Mouse (Mus musculus) urinary bladder, postnatal 14 days (tissue): ENCODE data around the gene Kifap3.

Experiments
- DNase-seq: peaks from one replicate; pipeline ENCODE4 v3.0.0; 2021; ENCODE audit warnings: low spot score

The Kifap3 gene

DNA sequence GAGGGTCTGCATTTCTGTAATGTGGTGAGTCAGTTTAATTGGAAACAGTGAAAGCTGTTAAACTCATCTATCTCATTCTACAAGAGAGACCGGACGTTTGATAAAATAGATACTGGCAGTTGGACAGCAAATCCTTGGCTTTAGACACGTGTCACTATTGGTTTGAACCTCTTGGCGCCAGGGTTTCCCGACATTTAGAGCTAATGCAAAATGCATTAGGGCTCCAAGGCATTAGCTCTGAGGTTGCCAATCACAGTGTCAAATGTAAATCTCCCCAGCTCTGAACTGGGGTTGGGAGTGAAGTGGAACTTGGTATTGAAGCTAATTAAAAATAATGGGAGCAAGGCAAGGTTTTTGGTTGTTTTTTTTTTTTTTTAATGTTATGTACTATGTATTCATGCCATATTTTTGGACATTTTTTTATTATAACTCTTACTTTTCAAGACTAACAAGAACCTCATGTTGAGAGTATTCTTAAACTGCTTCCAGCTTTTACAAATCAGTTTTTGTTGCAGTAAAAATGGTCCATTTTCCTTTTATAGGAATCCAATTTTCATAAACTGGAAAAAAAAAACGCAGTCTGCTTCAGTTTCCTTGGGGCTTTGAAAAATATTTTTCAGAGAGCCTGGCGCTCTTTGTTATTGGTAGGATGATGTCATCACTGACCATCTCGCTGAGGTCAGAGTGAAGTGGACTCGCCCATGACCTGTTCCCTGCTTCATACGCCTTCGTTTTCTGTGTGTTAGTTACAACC lies 114.6 kb downstream of the Kifap3 start:
- no peak for DNase-seq

DNA sequence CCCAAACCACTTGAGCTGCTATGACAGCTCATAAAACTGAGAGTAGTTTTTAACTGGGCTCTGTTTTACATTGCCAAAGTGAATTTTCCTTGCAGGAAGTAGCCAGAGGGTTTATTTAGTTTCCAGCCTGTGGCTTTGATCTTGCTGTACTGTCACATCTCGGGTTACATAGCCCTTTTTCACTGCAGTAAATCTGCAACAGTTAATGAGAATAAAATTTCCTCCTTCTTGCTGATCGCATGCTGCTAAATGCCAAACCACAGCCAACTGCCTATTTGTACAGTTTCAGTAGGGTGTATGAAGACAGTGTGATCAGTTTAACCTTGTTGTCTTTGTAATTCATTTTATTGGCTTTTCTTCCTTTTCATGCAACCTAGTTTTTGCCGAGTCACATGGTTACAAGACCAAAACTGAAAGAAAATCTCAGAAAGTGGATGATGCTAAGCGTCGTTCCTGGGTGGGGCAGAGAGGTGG lies 118.9 kb downstream of the Kifap3 start:
- DNase-seq: no peak

DNA sequence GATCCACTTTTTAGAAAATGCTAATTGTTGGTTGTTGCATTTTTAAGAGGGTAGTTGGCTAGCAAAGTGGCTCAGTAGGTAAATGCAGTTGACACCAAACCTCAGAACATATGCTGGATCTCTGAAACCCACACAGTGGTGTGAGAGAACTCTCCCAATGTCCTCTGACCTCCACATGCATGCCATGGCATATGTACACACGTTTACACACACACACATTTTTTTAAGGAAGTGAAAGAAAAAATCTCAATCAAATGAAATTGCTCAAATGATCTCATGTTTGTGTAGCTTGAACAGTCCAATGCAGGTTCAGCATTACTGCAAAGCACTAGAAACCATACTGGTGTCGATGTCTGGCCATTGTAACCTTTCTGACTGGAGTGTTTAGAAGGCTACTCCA lies 120.2 kb downstream of the Kifap3 start:
- no peak for DNase-seq

DNA sequence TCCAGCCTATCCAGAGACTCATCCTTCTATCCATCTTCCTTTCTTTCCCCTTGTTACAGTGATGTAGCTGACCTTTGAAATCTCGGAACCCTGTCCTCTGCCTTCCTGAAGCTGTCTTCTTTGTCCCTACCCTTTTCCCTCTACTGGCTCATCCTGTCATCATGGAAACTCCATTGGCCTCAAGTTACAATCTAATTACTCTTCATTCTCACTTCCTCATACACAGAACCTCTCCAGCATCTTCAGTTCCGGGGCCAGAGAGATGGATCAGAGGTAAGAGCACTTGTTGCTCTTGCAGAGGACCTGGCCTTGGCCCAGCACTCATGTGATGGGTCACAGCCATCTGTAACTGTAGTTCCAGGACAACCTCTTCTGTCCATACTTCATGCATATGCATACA lies 120.8 kb downstream of the Kifap3 start:
- DNase-seq: no peak

DNA sequence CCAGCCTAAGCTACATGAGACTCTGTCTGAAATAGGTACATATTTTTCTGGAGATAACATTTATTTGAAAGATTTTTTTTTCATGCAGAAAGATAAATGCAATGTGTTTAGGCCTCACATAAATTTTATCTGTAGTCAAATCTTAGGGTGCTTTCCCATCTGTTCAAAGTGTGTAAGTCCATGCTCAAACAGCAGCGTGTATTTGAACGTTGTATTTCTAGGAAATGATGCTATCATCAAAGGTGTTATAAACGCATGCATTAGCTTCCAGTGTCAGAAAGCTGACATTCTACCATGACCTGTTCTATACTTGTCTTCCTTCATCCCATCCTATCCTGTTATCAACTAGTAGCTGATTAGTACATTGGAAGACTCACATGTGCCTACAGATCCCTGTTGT lies 124.0 kb downstream of the Kifap3 start:
- DNase-seq: no peak

DNA sequence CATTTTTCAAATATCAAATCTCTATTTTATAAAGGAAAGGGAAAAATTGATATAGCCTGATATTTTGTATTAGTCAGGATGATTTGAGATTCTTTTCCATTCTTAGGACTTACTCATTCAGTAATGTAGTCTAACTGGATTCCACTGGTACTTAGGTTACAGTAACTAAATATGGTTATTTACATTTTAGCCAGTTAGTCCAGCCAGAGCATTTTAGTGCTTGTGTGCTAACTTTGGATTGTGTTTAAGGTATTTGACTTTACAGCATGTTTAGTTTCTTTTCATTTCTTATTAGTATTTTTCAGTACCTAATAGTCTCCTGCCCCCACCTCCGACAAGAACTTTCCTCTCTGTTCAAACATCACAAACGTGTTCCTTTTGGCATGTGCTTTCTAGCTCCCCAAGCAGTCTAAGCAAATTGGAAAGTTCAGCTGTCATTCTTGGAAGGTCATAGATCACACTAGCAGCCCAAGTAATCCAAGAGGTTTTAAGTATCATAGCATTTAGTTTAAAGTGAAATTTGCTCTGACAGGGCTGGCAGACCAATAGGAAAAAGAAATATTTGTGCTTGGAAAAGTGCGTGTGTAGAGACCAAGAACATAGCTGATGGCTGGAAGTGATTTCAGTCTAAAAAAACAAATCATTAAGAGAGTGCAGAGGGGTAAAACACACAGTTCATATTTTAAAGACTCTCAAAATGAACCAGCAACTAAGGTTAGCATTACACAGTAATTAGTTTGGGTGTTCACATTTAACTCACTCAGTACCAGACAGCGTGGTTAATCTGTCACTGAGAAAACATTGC lies 127.8 kb downstream of the Kifap3 start:
- no peak for DNase-seq

DNA sequence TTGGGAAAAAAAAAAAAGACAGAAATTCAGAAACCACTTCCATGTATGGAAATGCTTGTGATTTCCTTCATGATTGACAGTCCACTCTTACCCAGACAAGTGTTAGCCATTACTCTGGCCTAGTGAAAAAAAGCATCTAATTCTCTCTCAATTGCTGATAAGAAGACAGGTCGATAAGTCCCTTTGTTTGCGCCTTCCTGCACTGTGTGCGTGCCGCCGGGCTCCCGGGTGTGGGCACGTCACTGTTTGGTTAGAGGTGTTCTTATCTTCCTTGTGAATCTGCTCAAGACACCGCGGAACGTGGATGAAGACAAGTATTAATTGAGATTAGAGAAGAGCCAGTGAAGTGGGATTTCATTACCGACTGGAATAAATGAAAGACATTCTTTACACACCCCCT lies 129.0 kb downstream of the Kifap3 start:
- DNase-seq: no peak

DNA sequence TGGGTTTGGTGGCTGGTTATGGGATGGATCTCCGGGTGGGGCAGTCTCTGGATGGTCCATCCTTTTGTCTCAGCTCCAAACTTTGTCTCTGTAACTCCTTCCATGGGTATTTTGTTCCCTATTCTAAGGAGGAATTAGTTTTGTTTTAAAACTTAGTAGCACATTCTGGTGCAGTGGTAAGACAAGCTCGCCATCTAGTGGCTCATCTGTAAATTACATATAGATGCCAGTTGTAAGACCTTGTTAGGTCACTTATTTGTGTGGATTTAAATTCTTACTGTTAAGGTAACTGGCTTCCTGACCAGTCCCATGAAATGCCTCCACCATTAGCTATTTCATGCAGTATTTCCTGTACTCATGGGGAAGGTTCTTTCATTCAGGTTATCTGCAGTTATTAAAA lies 131.0 kb downstream of the Kifap3 start:
- peak; percentile 31 for DNase-seq

DNA sequence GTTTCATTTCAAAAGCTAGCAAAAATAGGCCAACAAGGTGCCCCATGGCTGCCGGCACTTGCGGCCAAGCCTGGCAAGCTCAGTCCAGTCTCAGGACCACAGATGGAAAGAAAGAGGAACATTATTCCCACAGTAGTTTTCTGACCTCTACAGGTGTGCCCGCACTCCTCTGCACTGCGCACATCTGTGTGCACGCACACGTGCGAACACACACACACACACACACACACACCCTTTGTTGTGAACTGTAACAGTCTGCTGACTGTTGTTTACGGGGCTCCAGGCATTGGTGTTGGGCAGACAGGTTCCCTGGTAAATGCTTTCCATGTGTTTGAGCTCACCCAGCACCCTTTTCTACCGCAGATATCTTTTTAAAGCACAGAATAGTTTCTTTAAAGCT lies 131.4 kb downstream of the Kifap3 start:
- DNase-seq: no peak

DNA sequence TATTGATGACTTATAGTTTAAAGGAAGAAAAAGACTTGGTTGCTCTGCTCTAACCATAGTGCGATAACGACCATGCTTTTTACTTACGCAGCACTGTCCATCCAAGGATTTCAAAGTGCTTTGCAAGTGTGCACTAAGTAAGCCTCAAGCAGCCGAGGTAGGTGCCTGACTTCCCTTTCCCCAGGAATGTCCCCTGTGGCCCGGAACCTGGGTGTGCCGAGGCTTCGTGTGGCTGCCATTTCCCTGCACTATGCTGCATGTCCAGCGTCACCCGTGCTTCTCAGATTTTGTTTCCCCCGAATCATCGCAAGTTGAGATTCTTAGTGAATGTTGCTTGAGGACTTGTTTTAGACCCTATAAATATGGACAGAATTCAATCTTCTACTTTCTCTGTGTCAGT lies 132.6 kb downstream of the Kifap3 start:
- no peak for DNase-seq

DNA sequence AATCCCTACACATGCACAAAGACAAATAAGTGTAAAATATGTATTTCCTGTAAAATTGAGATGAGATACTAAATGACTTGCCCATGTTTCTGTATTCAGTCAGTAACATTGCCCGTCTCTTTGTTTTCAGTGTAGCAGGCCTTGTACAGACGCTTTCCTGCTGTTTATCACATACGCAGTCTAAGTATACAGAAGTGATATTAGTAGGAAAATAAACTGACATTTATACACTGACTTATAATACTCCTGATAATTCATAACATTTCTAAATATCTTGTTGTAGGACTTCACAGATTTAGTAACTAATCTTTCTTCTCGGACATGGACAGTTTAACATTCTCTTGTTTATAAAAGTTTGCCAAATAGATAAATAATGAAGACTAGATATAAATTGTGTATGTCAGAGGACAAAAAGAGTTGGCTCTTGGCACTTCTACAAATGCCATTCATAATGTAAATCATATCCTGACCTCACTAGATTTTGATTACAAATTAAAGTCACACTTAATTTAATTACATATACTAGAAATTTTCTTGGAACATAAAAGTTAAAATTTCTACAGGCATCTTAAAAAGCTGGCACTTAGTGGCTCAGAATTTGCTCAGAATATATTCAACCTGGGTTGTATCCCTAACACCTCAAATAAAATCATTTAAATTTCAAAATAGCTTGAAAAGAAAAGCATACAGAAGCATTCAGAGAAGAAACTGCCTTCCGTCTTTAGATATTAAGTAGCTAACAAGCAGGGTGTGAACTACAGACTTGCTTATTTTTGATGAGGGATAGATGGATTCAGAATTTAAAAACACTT lies 138.2 kb downstream of the Kifap3 start:
- no peak for DNase-seq

DNA sequence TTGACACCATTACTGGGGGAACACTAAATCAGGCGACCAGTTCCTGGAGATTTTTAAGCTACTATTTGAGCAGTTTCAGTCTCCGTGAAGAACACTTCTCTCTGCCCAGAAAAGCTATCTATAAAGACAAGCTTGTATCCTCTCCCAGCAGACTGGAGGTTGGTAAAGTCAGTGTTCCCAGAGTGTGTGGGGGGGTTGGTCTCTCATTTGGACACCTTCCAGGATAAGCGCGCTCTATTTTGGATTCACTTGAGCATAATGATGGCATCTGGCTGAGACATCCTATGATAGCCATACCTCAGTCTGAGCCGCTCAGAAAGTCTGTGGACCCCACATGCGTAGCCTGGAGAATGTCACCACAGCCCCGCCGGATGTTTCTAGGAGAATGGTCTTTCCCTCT lies 144.7 kb downstream of the Kifap3 start:
- DNase-seq: no peak

DNA sequence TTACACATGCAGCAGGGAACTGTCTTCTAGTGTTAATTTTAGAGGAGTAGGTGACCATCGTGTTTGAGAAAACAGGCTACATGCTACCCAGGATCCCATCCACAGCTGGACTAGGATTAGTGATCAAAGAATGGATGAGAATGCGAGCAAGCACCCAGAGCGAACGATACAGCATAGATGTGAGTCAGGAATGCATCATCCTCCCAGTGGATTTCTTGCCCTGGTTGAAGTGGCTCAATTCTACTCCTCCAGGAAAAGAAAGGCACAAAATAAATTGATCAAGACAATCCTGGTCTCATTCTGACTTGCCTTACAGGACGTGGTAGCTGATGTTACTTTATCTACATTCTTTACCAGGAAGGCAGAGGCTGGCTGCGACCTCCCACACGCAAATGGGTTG lies 149.5 kb downstream of the Kifap3 start, which contains the start of gene Scyl3:
Scyl3 (plus strand) TSS at position 255 of the 400 bp plus-strand sequence.
- no peak for DNase-seq

DNA sequence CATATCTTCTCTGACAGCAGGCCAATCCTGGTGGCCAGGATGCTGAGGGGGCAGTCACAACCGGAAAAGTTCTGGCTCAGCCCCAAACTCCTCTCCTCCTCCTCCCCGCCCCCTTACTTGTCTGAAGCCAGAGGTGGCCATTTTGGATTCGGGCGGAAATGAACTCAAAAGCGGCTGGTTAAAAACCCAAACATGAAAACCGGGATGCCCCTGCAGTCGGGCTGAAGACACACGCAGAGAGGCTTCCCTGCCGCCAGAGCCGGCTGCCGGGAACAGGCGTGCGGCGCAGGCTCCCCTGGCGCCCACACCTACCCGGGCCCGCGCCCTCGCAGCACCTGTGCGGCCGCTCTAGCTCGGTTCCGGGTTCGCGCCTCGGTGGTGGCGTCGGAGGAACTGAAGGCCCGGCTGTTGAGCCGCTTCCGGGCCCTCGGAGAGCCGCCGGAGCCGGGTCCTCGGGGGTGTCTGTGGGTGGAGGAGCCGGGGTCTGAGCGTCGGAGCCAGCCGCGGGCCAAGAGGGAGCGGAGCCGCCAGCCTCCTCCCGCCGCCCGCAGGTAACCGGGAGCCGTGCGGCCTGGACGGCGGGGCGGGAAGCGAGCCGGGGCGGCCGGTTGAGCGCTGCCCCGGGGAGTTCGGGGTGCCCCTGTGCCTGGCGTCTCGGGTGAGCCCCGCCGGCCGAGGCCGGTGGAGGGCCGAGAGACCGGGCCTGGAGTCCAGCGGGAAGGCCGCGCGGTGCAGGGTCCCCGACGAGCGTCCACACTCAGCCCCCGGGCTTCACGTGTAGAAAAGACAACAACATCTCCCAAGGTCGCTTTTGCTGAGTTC lies 150.5 kb downstream of the Kifap3 start:
- DNase-seq: peak; percentile 89

DNA sequence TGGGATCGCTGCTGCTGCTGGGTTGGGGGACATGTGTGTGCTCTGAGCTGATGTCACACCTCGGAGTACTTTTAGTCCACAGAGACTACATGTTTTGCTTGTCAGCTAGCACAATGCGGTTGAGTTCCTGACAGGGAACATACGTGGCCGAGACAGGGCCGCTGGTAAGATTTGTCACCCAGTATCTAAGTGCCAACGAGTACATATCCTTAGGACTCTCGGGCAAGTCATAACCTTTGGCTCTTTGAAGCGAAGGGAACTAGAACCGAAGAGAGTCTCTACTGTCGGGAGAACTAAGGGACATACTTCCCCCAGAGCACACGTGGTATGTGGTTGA lies 151.0 kb downstream of the Kifap3 start:
- DNase-seq: no peak

DNA sequence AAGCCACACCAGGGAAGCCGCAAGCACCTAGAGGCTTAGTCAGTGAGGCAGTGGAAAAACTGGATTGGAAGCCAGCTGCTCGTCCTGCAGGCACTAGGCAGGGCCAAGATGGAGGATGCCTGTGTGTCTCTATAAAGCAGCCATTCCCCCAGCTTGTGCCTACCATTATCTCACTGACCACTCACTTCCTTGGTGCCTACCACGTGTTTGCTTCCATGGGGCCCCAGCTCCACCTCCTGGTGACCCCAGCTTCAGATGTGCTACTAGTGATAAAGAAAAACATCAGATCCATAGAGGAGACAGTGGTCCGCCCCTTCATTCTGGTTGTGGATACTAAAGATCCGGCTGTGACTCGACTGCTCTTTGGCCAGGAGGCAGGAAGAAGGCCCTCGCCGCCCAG lies 152.4 kb downstream of the Kifap3 start:
- DNase-seq: no peak

DNA sequence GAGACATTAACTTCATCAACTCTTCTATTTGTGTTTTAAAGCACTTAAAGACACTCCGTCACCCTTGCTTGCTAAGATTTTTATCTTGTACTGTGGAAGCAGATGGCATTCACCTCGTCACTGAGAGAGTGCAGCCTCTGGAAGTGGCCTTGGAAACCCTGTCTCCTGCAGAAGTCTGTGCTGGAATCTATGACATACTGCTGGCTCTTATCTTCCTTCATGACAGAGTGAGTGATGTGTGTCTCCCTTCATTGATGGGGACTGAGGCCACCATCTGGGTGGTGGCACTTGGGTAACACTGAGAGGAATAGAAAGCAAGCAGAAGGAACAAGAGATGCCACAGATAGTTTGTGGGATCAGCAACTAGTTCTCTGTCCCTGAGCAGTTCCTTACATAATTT lies 155.2 kb downstream of the Kifap3 start:
- DNase-seq: no peak

DNA sequence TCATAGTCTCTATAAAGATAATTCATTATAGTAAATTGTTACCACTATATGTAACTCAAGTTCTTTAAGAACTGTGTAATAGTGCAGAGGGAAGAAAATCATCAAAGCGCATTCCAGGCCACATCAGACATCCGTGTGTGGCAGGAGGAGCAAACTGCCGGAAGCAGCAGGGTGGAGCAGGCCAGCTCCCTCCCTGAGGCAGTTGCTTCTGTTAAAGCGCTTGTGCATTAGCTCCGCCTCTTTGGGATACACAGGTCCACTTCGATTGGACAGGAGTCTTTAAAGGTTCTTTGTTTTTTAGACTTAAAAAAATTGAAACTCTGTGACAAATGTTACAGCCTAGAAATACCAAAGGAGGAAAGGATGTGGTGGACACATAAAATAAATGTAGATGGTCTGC lies 162.7 kb downstream of the Kifap3 start:
- no peak for DNase-seq

DNA sequence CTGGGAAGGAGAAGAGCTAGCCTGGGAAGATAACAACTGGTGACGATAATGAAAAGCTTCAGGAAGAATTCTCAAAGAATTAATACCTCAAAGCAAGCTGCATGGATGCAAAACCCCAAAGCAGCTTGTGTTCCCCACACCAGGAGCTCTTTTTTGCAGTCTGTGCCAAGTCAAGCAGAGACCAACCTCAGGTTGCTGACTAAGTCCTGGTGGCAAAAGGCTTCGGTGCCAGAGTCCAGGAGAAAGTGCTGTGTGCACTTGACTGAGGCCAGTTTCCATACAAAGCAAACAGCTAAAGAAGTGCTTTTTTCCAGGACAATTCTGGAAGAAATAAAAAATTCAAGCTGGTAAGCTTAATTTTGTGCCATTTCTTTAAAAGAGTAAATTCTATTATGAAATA lies 174.0 kb downstream of the Kifap3 start:
- DNase-seq: no peak

DNA sequence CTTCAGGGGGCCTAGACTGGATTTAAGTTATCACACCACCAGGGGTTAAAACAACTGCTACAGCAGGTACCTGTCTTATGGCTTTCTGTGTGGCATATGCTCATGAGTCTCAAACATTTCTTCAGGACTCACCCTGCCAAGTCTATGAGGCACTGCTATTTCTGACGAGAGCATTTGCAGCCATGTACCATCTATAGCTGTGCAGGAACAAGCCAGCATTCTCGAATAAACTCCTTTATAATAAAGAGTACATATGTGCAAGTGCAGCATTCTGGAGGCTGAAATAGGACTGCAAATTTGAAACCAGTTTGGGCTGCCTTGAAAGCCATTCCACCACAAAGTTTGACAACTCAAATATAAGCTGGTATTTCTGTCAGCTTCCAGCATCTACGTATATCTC lies 178.7 kb downstream of the Kifap3 start:
- DNase-seq: no peak

DNA sequence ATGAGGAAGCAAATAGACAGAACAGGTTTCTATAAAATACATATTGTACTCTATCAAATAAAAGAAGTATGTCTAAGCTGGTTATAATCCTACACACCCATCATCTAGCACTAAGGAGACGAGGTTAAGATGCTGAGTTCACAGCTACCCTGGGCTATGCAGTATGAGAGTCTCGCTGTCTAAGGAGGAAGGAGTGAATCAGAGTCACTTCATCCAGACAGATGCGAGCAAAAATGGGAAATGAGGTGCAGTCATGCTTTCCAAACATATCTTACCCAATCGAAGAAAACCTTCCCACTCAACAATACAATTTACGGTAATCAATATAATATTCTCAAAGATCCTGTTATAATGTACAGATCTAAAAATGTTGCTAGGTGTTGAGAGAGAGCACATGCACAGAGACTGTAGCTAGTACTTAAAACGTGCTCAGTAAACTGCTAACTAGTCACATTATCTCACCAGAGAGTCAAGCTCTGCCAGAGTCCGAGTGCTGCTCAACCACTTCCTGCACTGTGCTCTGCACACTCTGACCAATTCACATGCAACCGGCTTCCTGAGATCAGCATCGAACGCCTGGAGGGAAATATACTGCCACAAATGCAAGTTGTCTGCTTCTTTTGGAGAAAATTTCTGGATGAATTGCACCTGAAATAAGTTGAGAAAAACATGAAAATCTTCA lies 184.8 kb downstream of the Kifap3 start:
- DNase-seq: no peak
